Mouse (Mus musculus) urinary bladder, postnatal 4 days (tissue): ENCODE measurements around the gene Arhgap32.
A peak's percentile ranks its signal among the peaks of the same experiment; 100 is the strongest.

ENCODE experiments used
- DNase-seq, 2 experiments: peaks; one replicate each; pipeline ENCODE4 v3.0.0; 2021 to 2022; ENCODE audit warnings: low spot score in 2 of 2

The Arhgap32 gene

GRCm38 (mm10) chr9:32192295-32193073, 76.5 kb downstream of the Arhgap32 start:
- no peak for DNase-seq

- no peak for DNase-seq
Observed at GRCm38 (mm10) chr9:32204450-32204990, 88.6 kb downstream of the Arhgap32 start.

- no peak for DNase-seq
Observed at GRCm38 (mm10) chr9:32207133-32207532, 91.2 kb downstream of the Arhgap32 start.

DNA sequence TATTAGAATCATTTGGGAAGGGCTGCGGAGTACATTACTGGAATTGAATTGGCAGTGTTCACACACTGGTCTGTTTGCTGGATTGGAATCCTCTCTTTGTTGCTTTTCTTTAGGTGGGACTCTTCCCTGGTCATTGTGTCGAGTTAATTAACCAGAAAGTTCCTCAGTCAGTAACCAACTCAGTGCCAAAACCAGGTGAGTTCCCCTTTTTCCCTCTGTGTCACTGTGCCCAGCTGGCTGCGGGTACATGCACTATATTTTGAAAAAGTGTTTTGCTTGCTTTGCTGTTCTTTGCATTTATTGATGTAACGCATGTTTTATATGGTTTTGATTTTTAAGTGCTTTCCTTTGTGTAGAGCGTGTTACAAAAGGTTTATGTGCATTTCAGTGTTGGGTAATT, 92.1 kb downstream of the Arhgap32 start:
- DNase-seq, result no peak

- no peak for DNase-seq
Observed at GRCm38 (mm10) chr9:32216820-32217567, 101.1 kb downstream of the Arhgap32 start.

- DNase-seq, result no peak
Observed at GRCm38 (mm10) chr9:32219400-32219799, 103.5 kb downstream of the Arhgap32 start.

GRCm38 (mm10) chr9:32222184-32222583, 106.2 kb downstream of the Arhgap32 start:
- no peak for DNase-seq

GRCm38 (mm10) chr9:32223739-32224529, 108.0 kb downstream of the Arhgap32 start:
- peak in 1 of 2 experiments; percentile 45 for DNase-seq

DNA sequence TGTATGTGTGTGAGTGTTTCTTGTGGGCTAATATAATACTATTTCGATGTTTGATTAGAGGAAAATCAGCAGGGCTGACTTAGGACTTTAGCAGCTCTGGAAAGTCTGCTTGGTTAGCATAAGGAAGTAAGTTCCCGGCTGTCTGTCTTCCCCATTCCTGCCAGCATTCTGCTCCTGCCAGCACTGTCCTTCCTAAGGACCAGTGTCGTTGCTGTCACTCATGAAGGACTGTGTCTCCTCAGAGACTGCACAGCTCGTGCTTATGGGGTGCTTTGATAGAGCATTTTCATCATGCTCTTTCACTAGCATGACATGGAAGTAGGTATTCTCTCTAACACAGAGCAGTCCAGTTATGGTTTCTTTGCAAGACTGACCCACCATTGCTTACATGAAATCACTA, 109.0 kb downstream of the Arhgap32 start:
- DNase-seq, result no peak

DNA sequence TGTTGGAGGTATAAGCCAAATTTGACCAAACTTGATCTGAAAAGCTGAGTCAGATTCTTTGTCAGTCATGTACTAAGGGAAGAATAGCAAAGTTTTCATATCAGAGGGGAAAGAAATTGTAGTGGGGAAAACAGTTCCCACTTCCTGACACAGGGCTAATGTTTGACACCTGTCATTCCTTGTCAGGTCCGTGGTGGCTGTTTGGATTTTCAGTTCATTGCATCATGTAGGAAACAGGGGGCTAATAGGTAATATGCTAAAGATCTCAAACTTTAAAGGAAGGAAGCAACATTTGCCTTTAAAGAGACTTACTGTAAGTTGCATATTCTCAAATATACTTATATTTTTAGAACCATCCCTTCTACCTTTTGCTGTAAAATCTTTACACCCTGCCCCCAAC, 109.6 kb downstream of the Arhgap32 start:
- no peak for DNase-seq

DNA sequence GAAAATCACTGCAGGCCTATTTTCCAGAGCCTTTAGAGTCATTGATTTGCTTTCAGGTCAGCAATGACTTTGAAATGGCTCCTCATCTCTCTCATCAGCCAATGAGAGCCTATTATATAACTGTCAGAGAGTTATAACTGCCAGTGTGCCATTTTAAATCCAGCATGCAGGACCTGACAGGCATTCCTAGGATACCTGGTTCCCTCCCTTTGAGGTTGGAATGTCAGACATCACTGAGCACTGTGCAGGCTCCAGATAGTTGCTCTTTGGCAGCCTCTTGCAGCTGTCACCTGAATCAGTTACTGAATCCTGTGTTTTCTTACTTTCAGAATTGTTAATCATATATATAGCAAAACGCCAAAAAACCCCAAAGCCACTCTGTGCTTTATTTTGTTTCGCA, 111.1 kb downstream of the Arhgap32 start:
- no peak for DNase-seq

DNA sequence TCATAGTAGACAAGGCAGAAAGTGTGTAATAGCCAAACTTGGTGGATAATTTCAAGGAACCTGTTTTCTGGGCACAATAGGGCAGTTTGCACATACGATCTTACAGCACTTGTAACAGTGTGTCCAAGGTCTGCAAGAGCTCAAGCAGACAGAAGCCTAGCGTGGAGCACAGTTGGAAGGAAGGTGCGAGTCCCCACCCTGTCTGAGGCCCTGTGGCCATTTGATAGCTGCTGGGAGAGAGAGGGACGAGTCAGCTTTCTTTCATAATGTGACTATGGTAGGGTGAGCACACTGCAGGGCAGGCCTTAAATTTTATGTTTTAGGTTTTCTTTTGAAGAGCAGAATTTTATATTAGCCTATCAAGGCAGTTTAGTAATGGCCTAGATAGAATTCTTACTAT, 117.7 kb downstream of the Arhgap32 start:
- DNase-seq, result no peak

DNA sequence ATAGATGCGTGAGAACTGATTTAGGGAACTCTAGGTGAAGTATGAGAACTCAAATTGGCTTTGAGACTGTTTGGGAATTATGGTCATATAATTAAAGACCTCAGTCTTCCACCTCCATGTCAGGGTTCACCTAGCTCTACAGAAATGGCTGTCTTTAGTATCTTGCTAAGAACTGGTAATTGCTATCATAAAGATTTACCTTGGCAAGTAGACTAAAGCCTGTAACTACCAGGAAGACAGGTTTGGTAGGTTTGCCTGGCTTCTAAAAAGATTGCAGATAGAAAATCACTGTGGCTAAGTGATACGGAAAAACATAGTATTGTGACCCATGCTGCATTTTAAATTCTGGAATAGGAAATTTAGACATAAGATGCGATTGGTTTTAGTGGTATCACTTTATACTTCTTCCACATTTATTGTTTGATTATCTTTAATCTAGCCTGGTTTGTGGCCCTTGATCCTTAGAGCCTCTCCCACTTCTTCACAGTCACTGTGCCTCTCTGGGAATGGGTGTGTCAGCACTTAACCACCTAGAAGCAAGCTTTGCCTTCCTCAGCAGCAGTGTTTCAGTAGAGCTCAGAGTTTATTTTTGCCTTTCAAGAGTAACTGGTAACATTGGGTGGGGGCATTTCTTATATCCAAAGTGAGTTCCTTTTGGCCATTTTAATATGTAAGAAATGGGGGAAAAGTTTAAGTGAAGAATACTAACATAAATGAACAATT, 119.0 kb downstream of the Arhgap32 start:
- DNase-seq, result no peak

- no peak for DNase-seq
Observed at GRCm38 (mm10) chr9:32238899-32239298, 123.0 kb downstream of the Arhgap32 start.

DNA sequence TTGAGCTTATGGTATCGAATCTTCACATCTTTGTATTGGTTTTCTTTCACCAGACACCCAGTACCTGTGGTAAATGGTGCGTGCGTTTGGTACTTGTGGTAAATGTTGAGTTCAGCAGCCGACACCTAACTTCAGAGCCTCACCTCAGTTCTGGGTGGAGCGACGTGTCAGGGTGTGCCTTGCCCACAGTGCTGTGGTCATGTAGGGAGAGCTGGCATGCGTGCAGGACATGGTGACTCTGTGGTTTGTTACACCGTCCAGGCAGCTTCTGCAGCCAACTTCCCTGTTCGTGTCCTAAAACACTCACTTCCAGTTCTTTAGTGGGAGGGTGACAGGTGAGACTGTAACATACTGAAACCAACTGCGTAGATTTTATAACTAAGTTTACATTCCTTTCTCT, 123.5 kb downstream of the Arhgap32 start:
- no peak for DNase-seq

GRCm38 (mm10) chr9:32240449-32240848, 124.5 kb downstream of the Arhgap32 start:
- no peak for DNase-seq

GRCm38 (mm10) chr9:32241637-32242199, 125.8 kb downstream of the Arhgap32 start:
- DNase-seq, result no peak

- DNase-seq, result no peak
Observed at GRCm38 (mm10) chr9:32242921-32243617, 127.1 kb downstream of the Arhgap32 start.

DNA sequence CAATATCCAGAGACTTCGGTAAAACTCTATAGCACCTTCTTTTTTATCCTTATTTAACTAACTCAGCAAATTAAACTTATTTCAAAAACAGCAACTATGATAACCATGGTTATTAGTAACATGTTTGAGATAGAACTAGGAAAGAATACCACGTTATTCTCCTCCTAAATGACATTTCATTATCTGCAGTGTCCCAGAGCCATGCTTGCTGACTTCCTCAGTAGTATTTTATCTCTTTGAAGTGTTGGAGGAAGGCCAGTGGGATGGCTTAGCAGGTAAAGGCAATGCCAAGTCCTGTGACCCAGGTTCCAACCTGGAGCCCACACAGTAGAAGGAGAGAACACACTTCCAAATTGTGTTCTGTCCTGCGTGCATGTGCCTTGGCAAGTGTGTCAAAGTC, 129.3 kb downstream of the Arhgap32 start:
- no peak for DNase-seq

DNA sequence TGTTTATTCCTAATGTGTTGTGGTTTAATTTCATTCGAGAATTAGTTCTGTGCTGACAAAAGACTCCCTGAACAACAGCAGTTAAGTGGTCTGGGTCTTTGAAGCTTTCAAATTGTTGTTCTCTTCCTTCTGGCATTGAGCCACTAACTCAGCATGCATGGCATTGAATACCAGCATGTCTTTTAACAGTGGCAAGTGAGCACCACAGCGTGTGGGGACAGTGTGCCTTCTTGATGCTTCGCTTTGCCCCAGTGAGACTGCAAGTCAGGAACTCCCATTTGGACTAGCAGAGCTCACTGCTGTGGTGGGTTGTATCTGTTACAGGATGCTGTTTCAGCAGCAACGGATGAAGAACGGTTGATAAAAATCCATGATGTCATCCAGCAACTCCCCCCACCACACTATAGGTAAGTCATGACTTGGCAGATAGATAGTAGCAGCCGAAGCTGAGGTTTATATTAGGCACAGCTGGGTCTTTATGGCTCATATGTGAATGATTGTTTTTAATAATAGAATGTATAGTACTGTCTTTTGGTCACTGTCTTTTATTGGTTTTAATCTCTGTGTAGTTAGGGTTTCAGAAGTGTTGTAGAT, 130.3 kb downstream of the Arhgap32 start:
- DNase-seq, result no peak
